Mouse (Mus musculus): ENCODE measurements at regions not wholly inside any gene's neighbourhood (a gene's known extent, or its start where the extent isn't known, plus 50 kb on each side); places are given as distances from the start of the nearest gene placed in this dataset.

DNA sequence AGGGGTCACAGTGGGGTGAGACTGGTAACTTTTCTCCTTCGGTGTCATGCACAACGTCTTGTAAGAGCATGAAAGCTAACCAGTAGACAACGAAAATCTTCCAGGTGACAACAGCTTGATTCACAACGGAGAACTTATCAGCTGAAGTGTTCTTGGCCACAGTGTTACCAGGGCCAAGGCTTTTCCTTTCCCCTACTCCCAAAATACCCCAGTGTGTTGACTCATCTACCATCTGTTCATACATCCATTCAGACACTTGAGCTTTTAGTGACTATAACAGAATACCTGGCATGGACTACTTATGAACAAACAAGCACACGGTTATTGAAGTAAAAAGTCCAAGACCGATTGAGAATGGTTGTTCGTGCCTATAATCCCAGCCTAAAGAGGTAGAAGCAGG is 122.5 kb downstream of the Rassf10 start:
- DNase-seq (ENCODE audit: low spot score) (no peak), ATAC-seq (ENCODE audit: low FRiP score) (no peak)
- no peaks in the 10 kb centered on the region for H3K9me3 ChIP-seq (ENCODE audit: control insufficient read depth, low read length)
- WGBS: 94% methylated on average over 7 of the region's 7 CpGs
- H3K9ac ChIP-seq: no peak overlapping the region
- no peaks in the 10 kb centered on the region for H3K27me3 ChIP-seq (ENCODE audit: control insufficient read depth, insufficient read depth, low read length)
- no peak overlapping the region for H3K4me3 ChIP-seq (replicated peaks; ENCODE audit: low read length)
- peaks cover 5% of the 10 kb centered on the region; the same call in 1 of the 2 replicates for H3K4me1 ChIP-seq (replicated peaks; ENCODE audit: control insufficient read depth, insufficient read depth, low read length)
- no peaks in the 10 kb centered on the region for H3K36me3 ChIP-seq (replicated peaks; ENCODE audit: control insufficient read depth, insufficient read depth)
- no peak overlapping the region for H3K4me2 ChIP-seq (replicated peaks)
- H3K27ac ChIP-seq: no peak overlapping the region

DNA sequence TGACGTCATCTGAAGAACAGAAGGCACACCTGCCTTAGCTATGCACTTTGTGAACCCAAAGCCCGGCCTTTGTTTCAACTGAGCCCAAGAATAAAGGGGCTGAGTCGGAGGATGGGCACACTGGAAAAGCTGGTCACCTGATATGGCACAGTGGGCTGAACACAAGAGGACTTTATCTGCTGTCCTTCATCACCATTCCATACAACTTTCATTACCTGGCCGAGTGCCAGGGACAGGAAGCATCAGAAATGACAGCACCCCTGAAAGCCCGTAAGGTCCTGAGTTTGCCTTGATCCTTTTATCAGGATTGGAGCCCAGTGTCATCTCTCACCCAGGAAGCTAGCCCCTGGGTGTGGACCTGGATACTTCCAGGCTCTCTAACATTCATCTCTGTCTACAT is 126.1 kb upstream of the Arntl start:
- no peaks in the 10 kb centered on the region for H3K9me3 ChIP-seq (ENCODE audit: control insufficient read depth, low read length)
- ATAC-seq (ENCODE audit: low FRiP score): no peak
- no peak overlapping the region for H3K9ac ChIP-seq
- H3K4me3 ChIP-seq (replicated peaks; ENCODE audit: low read length): no peak overlapping the region
- no peaks in the 10 kb centered on the region for H3K4me1 ChIP-seq (replicated peaks; ENCODE audit: control insufficient read depth, insufficient read depth, low read length)
- H3K27me3 ChIP-seq (ENCODE audit: control insufficient read depth, insufficient read depth, low read length): no peaks in the 10 kb centered on the region
- no peak overlapping the region for H3K4me2 ChIP-seq (replicated peaks)
- DNase-seq (ENCODE audit: low spot score): no peak
- no peaks in the 10 kb centered on the region for H3K36me3 ChIP-seq (replicated peaks; ENCODE audit: control insufficient read depth, insufficient read depth)
- no peak overlapping the region for H3K27ac ChIP-seq
- WGBS: 71% methylated on average over 5 of the region's 5 CpGs

- Histone ChIP-seq H3K9ac (no peak overlapping the region), H3K4me3 (replicated peaks; ENCODE audit: low read length) (no peak overlapping the region), H3K9me3 (ENCODE audit: control insufficient read depth, low read length) (no peaks in the 10 kb centered on the region), H3K4me1 (replicated peaks; ENCODE audit: control insufficient read depth, insufficient read depth, low read length) (no peaks in the 10 kb centered on the region), H3K27me3 (ENCODE audit: control insufficient read depth, insufficient read depth, low read length) (no peaks in the 10 kb centered on the region), H3K27ac (no peak overlapping the region), H3K4me2 (replicated peaks) (no peak overlapping the region), H3K36me3 (replicated peaks; ENCODE audit: control insufficient read depth, insufficient read depth) (no peaks in the 10 kb centered on the region)
- 82% methylated on average over 8 of the region's 8 CpGs for WGBS
- DNase-seq (ENCODE audit: low spot score) (no peak), ATAC-seq (ENCODE audit: low FRiP score) (no peak)
These were observed 122.2 kb upstream of the Arntl start for GRCm38 (mm10) chr7:113084930-113085625.

DNA sequence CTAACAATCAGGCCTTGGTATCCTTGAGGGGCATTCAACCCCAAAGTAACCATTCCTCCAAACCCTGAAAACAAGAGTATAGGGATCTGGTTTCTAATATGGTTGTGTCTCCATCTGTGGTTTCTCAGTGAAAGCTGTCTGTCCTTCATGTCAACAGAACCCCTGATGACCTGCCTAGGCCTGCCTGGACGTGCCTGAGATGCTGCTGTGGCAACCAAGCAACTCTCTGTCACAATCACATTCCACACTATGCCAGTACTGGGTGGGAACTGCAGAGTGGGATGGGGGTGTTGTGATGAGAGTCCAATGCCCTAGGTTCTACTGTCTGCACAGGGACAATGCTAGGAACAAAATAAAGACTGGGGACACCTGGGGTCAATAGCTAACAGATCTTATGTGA is 121.1 kb upstream of the Arntl start:
- ATAC-seq (ENCODE audit: low FRiP score): no peak
- no peaks in the 10 kb centered on the region for H3K36me3 ChIP-seq (replicated peaks; ENCODE audit: control insufficient read depth, insufficient read depth)
- no peaks in the 10 kb centered on the region for H3K9me3 ChIP-seq (ENCODE audit: control insufficient read depth, low read length)
- no peak overlapping the region for H3K4me2 ChIP-seq (replicated peaks)
- 62% methylated on average over 1 of the region's 1 CpGs for WGBS
- no peak overlapping the region for H3K4me3 ChIP-seq (replicated peaks; ENCODE audit: low read length)
- no peak overlapping the region for H3K9ac ChIP-seq
- DNase-seq (ENCODE audit: low spot score): no peak
- no peak overlapping the region for H3K27ac ChIP-seq
- no peaks in the 10 kb centered on the region for H3K4me1 ChIP-seq (replicated peaks; ENCODE audit: control insufficient read depth, insufficient read depth, low read length)
- H3K27me3 ChIP-seq (ENCODE audit: control insufficient read depth, insufficient read depth, low read length): no peaks in the 10 kb centered on the region

GRCm38 (mm10) chr7:113087646-113088045 is 119.6 kb upstream of the Arntl start:
- Histone ChIP-seq H3K9ac (no peak overlapping the region), H3K36me3 (replicated peaks; ENCODE audit: control insufficient read depth, insufficient read depth) (no peaks in the 10 kb centered on the region), H3K4me2 (replicated peaks) (no peak overlapping the region), H3K4me1 (replicated peaks; ENCODE audit: control insufficient read depth, insufficient read depth, low read length) (no peaks in the 10 kb centered on the region), H3K9me3 (ENCODE audit: control insufficient read depth, low read length) (no peaks in the 10 kb centered on the region), H3K27ac (no peak overlapping the region), H3K27me3 (ENCODE audit: control insufficient read depth, insufficient read depth, low read length) (no peaks in the 10 kb centered on the region), H3K4me3 (replicated peaks; ENCODE audit: low read length) (no peak overlapping the region)
- ATAC-seq (ENCODE audit: low FRiP score) (no peak), DNase-seq (ENCODE audit: low spot score) (no peak)
- whole genome bisulfite sequencing: 84% methylated on average over 5 of the region's 5 CpGs

GRCm38 (mm10) chr7:113089044-113089443 is 118.2 kb upstream of the Arntl start:
- H3K4me1 ChIP-seq (replicated peaks; ENCODE audit: control insufficient read depth, insufficient read depth, low read length): no peaks in the 10 kb centered on the region
- H3K36me3 ChIP-seq (replicated peaks; ENCODE audit: control insufficient read depth, insufficient read depth): no peaks in the 10 kb centered on the region
- H3K4me2 ChIP-seq (replicated peaks): no peak overlapping the region
- ATAC-seq (ENCODE audit: low FRiP score) (no peak), DNase-seq (ENCODE audit: low spot score) (no peak)
- H3K4me3 ChIP-seq (replicated peaks; ENCODE audit: low read length): no peak overlapping the region
- no peaks in the 10 kb centered on the region for H3K9me3 ChIP-seq (ENCODE audit: control insufficient read depth, low read length)
- no peak overlapping the region for H3K27ac ChIP-seq
- no peak overlapping the region for H3K9ac ChIP-seq
- no peaks in the 10 kb centered on the region for H3K27me3 ChIP-seq (ENCODE audit: control insufficient read depth, insufficient read depth, low read length)
- WGBS: 83% methylated on average over 4 of the region's 4 CpGs

DNA sequence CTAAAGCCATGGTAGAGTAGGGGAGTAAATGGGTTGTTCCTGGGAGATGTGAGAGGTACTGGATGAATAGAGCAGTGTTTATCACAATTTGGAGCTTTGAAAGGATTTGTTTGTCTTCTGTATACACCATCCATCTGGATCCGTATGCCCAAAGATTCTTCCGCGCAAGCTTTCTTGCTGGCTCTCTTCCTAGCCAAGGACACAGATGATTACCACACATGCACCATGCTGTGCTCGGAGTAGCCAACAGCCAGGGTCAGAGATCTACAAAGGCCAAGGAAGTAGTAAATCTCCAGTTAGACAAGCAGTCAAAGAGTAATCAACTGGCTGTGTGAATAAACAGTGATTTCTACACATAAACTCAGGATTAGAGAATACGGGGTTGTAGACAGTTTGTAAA is 113.3 kb upstream of the Arntl start:
- no peak for ATAC-seq (ENCODE audit: low FRiP score)

GRCm38 (mm10) chr7:113095092-113095491 is 112.2 kb upstream of the Arntl start:
- Histone ChIP-seq H3K27ac (no peak overlapping the region), H3K9me3 (ENCODE audit: control insufficient read depth, low read length) (no peaks in the 10 kb centered on the region), H3K4me1 (replicated peaks; ENCODE audit: control insufficient read depth, insufficient read depth, low read length) (no peaks in the 10 kb centered on the region), H3K9ac (no peak overlapping the region), H3K4me3 (replicated peaks; ENCODE audit: low read length) (no peak overlapping the region), H3K4me2 (replicated peaks) (no peak overlapping the region), H3K36me3 (replicated peaks; ENCODE audit: control insufficient read depth, insufficient read depth) (no peaks in the 10 kb centered on the region), H3K27me3 (ENCODE audit: control insufficient read depth, insufficient read depth, low read length) (no peaks in the 10 kb centered on the region)
- WGBS: 82% methylated on average over 3 of the region's 3 CpGs
- ATAC-seq (ENCODE audit: low FRiP score): no peak
- DNase-seq (ENCODE audit: low spot score): no peak

More for the DNA sequence above, 113.3 kb upstream of the Arntl start:
- no peak overlapping the region for H3K4me3 ChIP-seq (replicated peaks; ENCODE audit: low read length)
- no peak overlapping the region for H3K4me2 ChIP-seq (replicated peaks)
- no peaks in the 10 kb centered on the region for H3K4me1 ChIP-seq (replicated peaks; ENCODE audit: control insufficient read depth, insufficient read depth, low read length)
- 74% methylated on average over 5 of the region's 5 CpGs for WGBS
- H3K36me3 ChIP-seq (replicated peaks; ENCODE audit: control insufficient read depth, insufficient read depth): no peaks in the 10 kb centered on the region
- no peaks in the 10 kb centered on the region for H3K9me3 ChIP-seq (ENCODE audit: control insufficient read depth, low read length)
- H3K27me3 ChIP-seq (ENCODE audit: control insufficient read depth, insufficient read depth, low read length): no peaks in the 10 kb centered on the region
- H3K27ac ChIP-seq: no peak overlapping the region
- no peak overlapping the region for H3K9ac ChIP-seq
- DNase-seq (ENCODE audit: low spot score): no peak

DNA sequence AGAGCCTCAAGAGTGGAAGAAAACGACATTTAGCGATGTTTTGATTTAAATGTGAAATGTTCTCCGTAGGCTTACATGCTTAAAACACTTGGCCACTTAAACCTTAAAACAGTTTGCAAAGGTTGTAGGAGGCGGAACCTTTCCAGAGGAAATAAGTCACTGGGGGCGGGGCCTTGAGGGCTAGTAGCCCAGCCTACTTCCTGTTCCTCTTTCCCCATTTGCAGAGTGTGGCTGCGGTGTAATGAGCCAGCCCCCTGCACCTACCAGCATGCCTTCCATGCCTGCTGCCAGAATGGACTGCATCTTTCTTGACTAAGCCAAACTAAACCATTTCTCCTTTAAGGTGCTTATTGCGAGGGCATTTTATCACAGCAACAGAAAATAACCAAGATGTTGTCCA is 103.0 kb upstream of the Arntl start:
- no peak for ATAC-seq (ENCODE audit: low FRiP score)

DNA sequence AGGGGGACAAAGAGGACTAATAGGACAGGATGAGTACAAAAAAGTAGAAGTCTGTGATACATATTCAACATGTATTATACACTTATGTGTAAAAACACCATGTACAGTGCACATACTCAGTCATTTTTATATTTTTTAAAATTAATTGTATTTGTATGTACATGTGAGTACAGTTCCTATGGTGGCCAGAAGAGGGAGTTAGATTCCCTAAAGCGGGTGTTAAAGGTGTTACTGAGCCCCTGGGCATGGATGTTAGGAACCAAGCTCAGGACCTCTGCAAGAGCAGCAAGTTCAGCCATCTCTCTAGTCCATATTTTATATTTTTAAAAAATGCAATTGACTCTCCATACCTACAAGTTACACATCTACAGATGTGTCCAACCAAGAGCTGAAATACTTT is 101.9 kb upstream of the Arntl start:
- WGBS: 27% methylated on average over 1 of the region's 1 CpGs

More for the DNA sequence above, 103.0 kb upstream of the Arntl start:
- Histone ChIP-seq H3K27ac (no peak overlapping the region), H3K4me2 (replicated peaks) (no peak overlapping the region), H3K27me3 (ENCODE audit: control insufficient read depth, insufficient read depth, low read length) (no peaks in the 10 kb centered on the region), H3K36me3 (replicated peaks; ENCODE audit: control insufficient read depth, insufficient read depth) (no peaks in the 10 kb centered on the region), H3K9ac (no peak overlapping the region), H3K4me3 (replicated peaks; ENCODE audit: low read length) (no peak overlapping the region), H3K9me3 (ENCODE audit: control insufficient read depth, low read length) (no peaks in the 10 kb centered on the region), H3K4me1 (replicated peaks; ENCODE audit: control insufficient read depth, insufficient read depth, low read length) (no peaks in the 10 kb centered on the region)
- 94% methylated on average over 7 of the region's 7 CpGs for WGBS
- DNase-seq (ENCODE audit: low spot score): no peak

More for the DNA sequence above, 101.9 kb upstream of the Arntl start:
- Histone ChIP-seq H3K4me1 (replicated peaks; ENCODE audit: control insufficient read depth, insufficient read depth, low read length) (no peaks in the 10 kb centered on the region), H3K4me3 (replicated peaks; ENCODE audit: low read length) (no peak overlapping the region), H3K9me3 (ENCODE audit: control insufficient read depth, low read length) (no peaks in the 10 kb centered on the region), H3K27ac (no peak overlapping the region), H3K36me3 (replicated peaks; ENCODE audit: control insufficient read depth, insufficient read depth) (no peaks in the 10 kb centered on the region), H3K4me2 (replicated peaks) (no peak overlapping the region), H3K27me3 (ENCODE audit: control insufficient read depth, insufficient read depth, low read length) (no peaks in the 10 kb centered on the region), H3K9ac (no peak overlapping the region)
- DNase-seq (ENCODE audit: low spot score) (no peak), ATAC-seq (ENCODE audit: low FRiP score) (no peak)
